Mouse (Mus musculus): ENCODE data around the gene Gm8232.
"Not testable (repeated sequence)": the region's sequence is repeated elsewhere in the genome, so short reads cannot be mapped to it uniquely, and the experiment has no call there.

Gm8232 gene

GRCm38 (mm10) chr14:44433335-44433734 lies at the start of gene Gm8232:
Gene Gm8232 (plus strand): TSS chr14:44433635.
- DNase-seq: not testable (repeated sequence)

GRCm38 (mm10) chr14:44384233-44384632 lies 49.2 kb upstream of the Gm8232 start:
- not testable (repeated sequence) for DNase-seq

DNA sequence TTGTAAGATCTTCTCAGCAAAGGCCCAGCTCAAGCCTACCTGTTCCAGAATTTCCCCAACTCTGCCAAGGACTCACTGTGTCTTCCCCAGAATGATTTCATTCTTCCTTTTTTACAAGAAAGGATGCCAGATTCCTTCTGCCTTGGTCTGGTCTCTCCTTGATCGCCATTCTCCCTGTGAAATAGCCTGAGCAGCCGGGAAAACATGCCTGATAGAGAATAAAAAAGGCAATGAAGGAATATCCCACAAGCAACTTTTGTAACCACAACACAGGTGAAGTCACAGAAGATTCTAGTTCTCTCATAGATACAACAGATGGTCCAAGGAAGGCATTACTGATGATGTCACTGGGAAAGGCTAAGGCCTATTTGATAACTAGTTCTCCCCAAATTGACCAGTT lies 22.8 kb upstream of the Gm8232 start, which contains the start of gene Gm3371:
TSS of gene Gm3371 (minus strand) at position 101 of the 400 bp plus-strand sequence.
- not testable (repeated sequence) for DNase-seq
